Mouse (Mus musculus) right cerebral cortex, postnatal 4 days (tissue): ENCODE measurements around the gene Gm20219.
A peak's percentile ranks its signal among the peaks of the same experiment; 100 is the strongest.

Experiments
- DNase-seq: peaks from one replicate; pipeline ENCODE4 v3.0.0-alpha.2; 2022

Gm20219 gene

GRCm38 (mm10) chr17:56554122-56554551, at the start of gene Gm20219:
TSS of gene Gm20219 (minus strand) at chr17:56554387.
- DNase-seq, result no peak

- DNase-seq, result no peak
Measured at GRCm38 (mm10) chr17:56604070-56604380, 49.8 kb upstream of the Gm20219 start.

GRCm38 (mm10) chr17:56603186-56604069, 49.2 kb upstream of the Gm20219 start:
- DNase-seq, result no peak

DNA sequence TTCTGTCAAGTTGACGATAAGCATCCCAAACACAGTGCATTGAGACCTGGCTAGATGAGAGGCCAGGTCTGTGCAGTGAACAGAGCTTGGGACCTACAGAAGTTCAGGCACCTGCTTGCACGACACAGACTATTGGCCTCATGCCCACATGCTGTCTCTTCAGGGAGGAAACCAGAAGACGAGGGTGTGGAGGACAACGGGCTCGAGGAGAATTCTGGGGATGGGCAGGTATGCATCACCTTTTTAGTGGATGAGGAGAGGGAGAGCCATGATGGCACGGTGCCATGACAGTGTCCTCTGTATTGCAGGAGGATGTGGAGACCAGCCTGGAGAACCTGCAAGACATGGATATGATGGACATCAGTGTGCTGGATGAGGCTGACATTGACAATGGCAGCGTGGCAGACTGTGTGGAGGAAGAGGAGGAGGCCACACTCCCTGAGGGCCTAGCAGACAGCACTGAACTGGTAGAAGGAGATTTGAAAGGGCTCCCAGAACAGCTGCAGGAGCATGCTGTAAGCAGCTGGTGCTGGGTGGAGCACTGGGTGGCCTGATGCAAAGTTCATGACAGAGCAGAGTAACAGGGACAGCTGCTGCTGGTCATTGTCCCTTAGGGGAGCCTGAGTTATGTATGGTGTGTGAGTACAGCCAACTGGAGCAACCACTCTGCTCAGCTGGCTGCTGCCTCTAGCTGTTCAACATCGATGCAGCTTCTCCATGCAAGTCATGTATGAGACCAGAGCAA, 39.5 kb upstream of the Gm20219 start:
- no peak for DNase-seq

DNA sequence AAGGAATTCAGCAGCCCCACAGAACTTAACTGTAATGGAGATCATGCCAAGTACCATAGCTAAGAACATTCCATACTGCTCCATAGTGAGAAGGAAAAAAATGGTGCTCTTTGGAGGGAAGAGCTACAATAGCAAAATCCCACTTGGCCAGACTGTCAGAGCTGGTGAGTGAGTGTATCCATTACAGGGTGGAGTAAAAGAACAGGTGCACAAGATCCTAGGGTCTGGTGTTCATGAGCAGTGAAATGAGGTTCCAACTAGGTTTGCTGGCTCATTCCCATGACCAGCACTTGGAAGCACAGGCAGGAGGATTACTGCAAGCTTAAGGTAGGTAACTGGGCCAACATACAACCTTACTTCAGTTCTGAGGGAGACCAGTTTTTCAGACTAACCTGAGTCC, 38.4 kb upstream of the Gm20219 start:
- no peak for DNase-seq

DNA sequence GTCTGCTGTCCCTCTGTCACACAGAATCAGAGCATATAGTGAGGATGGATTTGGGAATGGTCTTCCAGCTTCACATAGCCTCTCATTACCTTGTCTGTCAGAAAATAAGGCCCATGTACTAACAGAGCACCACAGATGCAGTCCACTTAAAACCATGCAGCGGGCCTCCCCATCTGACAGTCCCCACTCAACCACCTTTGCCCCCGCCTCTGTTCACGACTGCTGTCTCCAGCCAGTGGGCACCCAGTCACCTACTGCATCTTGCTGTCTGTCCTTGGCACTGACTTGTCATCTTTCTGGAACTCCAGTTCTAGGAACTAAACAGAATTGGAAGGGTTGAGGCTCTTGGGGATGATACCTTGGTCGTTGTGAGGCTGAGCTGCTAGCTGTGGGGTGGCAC, 34.7 kb upstream of the Gm20219 start:
- no peak for DNase-seq

DNA sequence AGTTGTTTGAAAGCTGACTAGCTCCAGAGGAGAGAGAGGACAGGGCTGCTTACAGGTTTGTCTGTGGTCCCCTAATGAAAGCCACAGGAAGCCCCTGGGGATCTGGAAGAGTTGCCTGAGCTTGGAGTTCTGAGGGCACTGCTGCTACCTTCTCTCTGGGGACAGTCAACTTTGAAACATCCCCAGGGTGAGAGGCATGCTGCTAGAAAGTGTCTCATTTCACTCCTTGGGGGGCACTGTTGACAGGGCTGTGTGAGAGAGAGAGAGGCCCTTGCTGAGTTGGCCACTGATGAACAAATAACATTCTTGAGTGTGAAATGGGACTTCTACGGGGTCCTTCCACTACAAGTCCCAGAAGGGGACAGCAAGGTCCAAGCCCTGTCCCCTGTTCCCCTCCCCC, 33.6 kb upstream of the Gm20219 start:
- DNase-seq, result no peak

DNA sequence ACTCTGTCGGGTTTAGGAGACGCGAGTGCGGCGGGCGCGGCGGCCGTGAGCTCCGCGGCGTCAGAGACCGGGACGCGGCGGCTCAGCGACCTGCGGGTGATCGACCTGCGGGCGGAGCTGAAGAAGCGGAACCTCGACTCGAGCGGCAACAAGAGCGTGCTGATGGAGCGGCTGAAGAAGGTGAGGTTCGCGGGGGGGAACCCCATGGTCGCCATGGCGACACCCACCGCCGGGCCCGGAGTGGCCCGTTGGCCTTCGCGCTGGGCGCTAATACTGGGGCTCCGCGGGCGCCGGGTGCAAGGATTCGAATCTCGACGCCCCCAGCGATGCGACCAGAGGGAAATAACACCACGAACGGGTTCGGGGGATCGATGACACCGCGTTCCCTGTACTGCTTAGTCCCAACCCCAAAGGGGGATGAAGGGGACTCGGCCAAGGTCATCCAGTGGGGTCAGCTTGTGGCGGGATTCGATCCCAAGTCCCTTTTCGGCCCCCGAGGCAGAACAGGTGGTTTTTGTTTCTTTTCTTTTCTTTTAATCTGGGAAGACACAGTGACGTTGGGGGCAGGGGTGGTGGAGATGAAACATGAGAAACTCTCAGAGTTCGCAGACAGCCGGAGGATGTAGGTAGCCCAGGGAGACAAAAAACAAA, 31.1 kb upstream of the Gm20219 start:
- peak; percentile 52 for DNase-seq

DNA sequence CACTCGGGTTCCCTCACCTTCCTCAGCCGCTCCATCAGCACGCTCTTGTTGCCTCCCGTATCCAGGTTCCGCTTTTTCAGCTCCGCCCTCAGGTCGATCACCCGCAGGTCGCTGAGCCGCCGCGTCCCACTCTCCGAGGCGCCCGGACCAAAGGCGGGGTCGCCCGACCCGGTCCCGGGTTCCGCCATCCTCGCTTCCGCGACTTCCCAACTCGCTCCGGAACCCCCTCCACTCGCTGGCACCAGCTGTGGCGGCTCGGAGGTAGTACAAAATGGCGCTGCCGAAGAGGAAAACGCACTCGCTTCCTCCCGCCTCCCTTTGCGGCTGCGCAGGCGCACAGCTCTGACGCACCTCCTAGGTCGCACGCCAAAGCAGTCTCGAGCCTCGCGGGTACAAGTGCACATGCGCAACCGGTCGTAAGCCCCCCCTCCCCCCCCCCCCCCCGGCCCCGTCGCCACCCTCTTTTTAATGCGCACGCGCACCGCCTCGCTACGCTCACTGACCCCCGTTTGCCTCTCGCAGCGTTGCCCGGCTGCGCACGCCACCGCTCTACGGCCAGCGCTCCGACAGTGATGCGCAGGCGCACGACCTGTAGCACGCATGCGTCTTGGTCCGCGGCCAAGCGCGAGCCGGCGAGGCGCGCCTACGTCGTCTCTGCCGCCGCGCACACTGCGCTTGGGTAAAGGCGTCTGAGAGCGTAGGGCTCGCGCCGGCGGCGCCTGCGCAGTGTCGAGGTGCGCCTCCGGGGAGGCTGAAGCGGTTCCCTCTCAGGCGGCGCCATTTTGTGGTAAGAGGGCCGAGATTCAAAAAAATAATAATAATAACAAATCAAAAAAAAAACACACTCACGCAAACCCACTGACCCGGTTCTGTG, 30.3 kb upstream of the Gm20219 start, which contains the start of the genes Safb2 and Safb:
Safb2 (minus strand) TSS at position 329 of the 874 bp plus-strand sequence.
Safb (plus strand) TSS at position 569 of the 874 bp plus-strand sequence.
- peak; percentile 99 for DNase-seq

GRCm38 (mm10) chr17:56583611-56584256, 29.5 kb upstream of the Gm20219 start:
- DNase-seq, result no peak

DNA sequence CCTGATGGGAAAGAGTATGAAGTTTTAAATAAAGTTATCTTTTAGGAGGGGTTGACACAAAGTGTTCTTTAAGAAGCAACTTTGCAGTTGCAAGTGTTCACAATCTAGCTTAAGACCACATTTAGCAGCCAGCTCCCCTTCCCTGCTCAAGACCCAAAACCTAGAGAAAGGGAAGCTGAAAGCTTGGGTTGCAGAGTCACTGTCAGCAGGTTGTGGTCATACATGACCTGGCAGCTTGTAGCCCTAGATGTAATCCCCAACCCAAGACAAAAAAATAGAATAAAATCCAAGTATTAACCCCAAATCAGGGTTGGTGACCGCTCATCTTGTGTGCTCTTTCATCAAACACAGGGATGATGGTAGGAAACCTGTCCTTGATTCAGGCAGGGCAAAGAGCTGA, 28.9 kb upstream of the Gm20219 start:
- no peak for DNase-seq

DNA sequence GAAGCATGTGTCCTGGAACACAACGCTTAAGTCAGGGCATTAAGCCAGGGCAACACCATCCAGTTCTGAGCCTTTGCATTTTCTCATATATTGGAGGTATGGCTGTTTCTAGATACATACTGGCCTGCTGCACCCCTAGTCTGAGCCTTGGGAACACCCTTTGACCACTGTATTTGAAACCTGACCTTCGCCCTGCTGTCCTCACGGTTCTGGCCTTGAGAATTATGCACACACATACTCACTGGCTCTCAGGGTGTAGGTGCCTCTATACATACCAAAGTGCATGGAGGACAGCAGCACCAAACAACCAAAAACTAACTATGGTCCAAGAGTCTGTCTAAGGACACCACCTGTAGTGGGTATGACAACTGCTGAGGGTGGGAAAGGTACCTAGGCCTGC, 18.8 kb upstream of the Gm20219 start:
- no peak for DNase-seq

GRCm38 (mm10) chr17:56572154-56572553, 18.0 kb upstream of the Gm20219 start:
- no peak for DNase-seq

DNA sequence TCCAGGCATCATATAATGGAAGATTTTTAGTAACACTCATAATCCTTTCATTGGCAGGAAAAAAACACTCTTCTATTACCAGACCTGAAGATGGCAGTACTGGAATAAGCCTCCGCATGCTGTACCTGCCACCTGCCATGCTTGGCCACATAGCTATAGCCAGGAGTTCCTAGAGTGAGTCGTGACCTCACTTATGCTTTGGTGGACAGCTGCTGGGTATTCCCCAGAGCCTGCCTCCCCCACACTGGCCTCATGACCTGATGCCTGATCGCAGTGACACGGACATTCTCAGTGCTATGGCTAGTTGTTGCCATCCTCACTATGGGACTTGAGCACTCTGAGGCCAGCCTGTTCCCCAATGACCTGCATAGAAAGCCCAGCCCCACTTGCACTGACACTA, 16.1 kb upstream of the Gm20219 start:
- DNase-seq, result no peak

DNA sequence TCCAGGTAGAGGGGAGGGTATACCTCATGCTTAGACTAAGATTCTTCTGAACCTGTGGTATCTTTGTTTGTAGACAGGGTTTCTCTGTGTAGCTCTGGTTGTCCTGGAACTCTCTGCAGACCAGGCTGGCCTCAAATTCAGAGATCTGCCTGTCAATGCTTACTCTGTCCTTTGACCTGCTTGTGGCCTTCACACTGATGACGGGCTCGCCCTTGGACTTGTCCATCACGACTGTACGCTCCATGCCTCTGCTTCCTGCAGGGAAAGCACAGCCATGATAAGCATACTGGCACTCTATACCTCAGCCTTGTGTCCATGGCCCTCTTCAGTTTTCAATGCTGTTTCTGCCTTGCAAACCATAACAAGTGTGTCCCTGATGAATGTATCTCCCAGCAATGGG, 13.2 kb upstream of the Gm20219 start:
- DNase-seq, result no peak

- no peak for DNase-seq
Measured at GRCm38 (mm10) chr17:56566918-56567317, 12.7 kb upstream of the Gm20219 start.

GRCm38 (mm10) chr17:56566293-56566692, 12.1 kb upstream of the Gm20219 start:
- no peak for DNase-seq

DNA sequence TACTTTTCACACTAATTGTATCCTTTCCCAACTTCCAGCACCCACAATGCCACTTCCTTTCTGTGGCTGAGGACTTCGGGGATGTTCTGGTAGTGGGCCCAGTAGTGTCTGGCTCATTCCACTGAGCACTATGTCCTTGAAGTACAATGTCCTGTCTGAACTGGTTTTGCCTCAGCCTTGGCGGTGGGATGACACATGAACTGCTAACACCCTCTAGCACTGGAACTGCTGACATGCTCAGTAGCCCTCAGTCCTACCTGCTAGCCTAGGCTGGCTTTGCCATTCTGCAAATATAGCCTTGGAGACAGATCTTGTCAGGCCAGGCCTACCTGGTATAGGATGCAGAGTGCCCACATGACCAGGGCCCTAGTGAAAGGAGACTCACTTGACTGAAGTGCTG, 7.7 kb upstream of the Gm20219 start:
- DNase-seq, result no peak

GRCm38 (mm10) chr17:56560131-56560530, 5.9 kb upstream of the Gm20219 start:
- no peak for DNase-seq

- DNase-seq, result no peak
Measured at GRCm38 (mm10) chr17:56559386-56559785, 5.2 kb upstream of the Gm20219 start.

GRCm38 (mm10) chr17:56558448-56558847, 4.3 kb upstream of the Gm20219 start:
- peak; percentile 78 for DNase-seq

GRCm38 (mm10) chr17:56552781-56553363, 1.3 kb downstream of the Gm20219 start:
- DNase-seq, result peak; percentile 73
